Mouse (Mus musculus): ENCODE measurements around the gene Csrnp2.

GRCm38 (mm10) chr15:100473926-100474503 lies 21.3 kb downstream of the Csrnp2 start:
- no peak for TF ChIP-seq EP300 (IDR thresholded peaks at IDR 0.05)
- TF ChIP-seq CTCF (IDR thresholded peaks at IDR 0.05): no peak

Data from lung, postnatal 0 days (tissue).